Mouse (Mus musculus): ENCODE measurements around the gene Id3. TPM values are rescaled to one million over a fixed set of nuclear protein-coding genes. Genes with fewer than 3 reads are reported as not detected.

Gene Id3
- total and polyA plus RNA-seq, 3 experiments: 56.8 to 120 (median 58.8) TPM

- no peak overlapping the region for H3K9ac ChIP-seq (ENCODE audit: low read depth, low read length)
- no peaks in the 10 kb centered on the region for H3K79me2 ChIP-seq (replicated peaks; ENCODE audit: control insufficient read depth, insufficient read depth, low read length)
- no peak overlapping the region for H3K4me3 ChIP-seq
- no peaks in the 10 kb centered on the region for H3K4me1 ChIP-seq (ENCODE audit: control insufficient read depth, insufficient read depth, low read length)
- H3K27me3 ChIP-seq (ENCODE audit: control insufficient read depth, insufficient read depth, low read length): no peaks in the 10 kb centered on the region
- H3K27ac ChIP-seq: no peak overlapping the region
- 80% methylated on average over 10 of the region's 10 CpGs for WGBS
- no peak for DNase-seq
- H3K36me3 ChIP-seq (ENCODE audit: control insufficient read depth, insufficient read depth, low read length): no peaks in the 10 kb centered on the region
- TF ChIP-seq EP300 (IDR thresholded peaks at IDR 0.05; ENCODE audit: insufficient read depth, low read depth, low read length): no peak
- TF ChIP-seq CTCF (IDR thresholded peaks at IDR 0.05): no peak
- TF ChIP-seq POLR2A (IDR thresholded peaks at IDR 0.05; ENCODE audit: insufficient read depth, low read depth, low read length): no peak
- intact Hi-C loops (cut with DNase I): no loop called here
These were observed 33.1 kb upstream of the Id3 start for GRCm38 (mm10) chr4:136109941-136110900.

- H3K4me3 ChIP-seq: no peak overlapping the region
- H3K36me3 ChIP-seq (ENCODE audit: control insufficient read depth, insufficient read depth, low read length): no peaks in the 10 kb centered on the region
- TF ChIP-seq EP300 (IDR thresholded peaks at IDR 0.05; ENCODE audit: insufficient read depth, low read depth, low read length): no peak
- TF ChIP-seq CTCF (IDR thresholded peaks at IDR 0.05): no peak
- TF ChIP-seq POLR2A (IDR thresholded peaks at IDR 0.05; ENCODE audit: insufficient read depth, low read depth, low read length): no peak
- no peak overlapping the region for H3K9ac ChIP-seq (ENCODE audit: low read depth, low read length)
- H3K4me1 ChIP-seq (ENCODE audit: control insufficient read depth, insufficient read depth, low read length): peaks cover 6% of the 10 kb centered on the region; the same call in 1 of the 2 replicates
- DNase-seq: no peak
- intact Hi-C loops (cut with DNase I): no loop called here
- H3K27me3 ChIP-seq (ENCODE audit: control insufficient read depth, insufficient read depth, low read length): no peaks in the 10 kb centered on the region
- 78% methylated on average over 5 of the region's 5 CpGs for WGBS
- no peak overlapping the region for H3K27ac ChIP-seq
- H3K79me2 ChIP-seq (replicated peaks; ENCODE audit: control insufficient read depth, insufficient read depth, low read length): no peaks in the 10 kb centered on the region
These were observed 31.0 kb upstream of the Id3 start for GRCm38 (mm10) chr4:136112344-136112743.

GRCm38 (mm10) chr4:136114747-136115146 is 28.6 kb upstream of the Id3 start:
- intact Hi-C loops (cut with DNase I): loop anchor here (5.0 kb wide), 1 partner anchor 42 kb away; no protein-coding TSS in a partner anchor
- Histone ChIP-seq H3K27me3 (ENCODE audit: control insufficient read depth, insufficient read depth, low read length) (no peaks in the 10 kb centered on the region), H3K36me3 (ENCODE audit: control insufficient read depth, insufficient read depth, low read length) (no peaks in the 10 kb centered on the region), H3K4me1 (ENCODE audit: control insufficient read depth, insufficient read depth, low read length) (peaks cover 7% of the 10 kb centered on the region; the same call in 1 of the 2 replicates), H3K9ac (ENCODE audit: low read depth, low read length) (no peak overlapping the region), H3K79me2 (replicated peaks; ENCODE audit: control insufficient read depth, insufficient read depth, low read length) (no peaks in the 10 kb centered on the region), H3K4me3 (no peak overlapping the region), H3K27ac (no peak overlapping the region)
- no peak for DNase-seq
- 85% methylated on average over 5 of the region's 5 CpGs for WGBS
- TF ChIP-seq CTCF (IDR thresholded peaks at IDR 0.05) (no peak), POLR2A (IDR thresholded peaks at IDR 0.05; ENCODE audit: insufficient read depth, low read depth, low read length) (no peak), EP300 (IDR thresholded peaks at IDR 0.05; ENCODE audit: insufficient read depth, low read depth, low read length) (no peak)

- no peaks in the 10 kb centered on the region for H3K36me3 ChIP-seq (ENCODE audit: control insufficient read depth, insufficient read depth, low read length)
- H3K4me3 ChIP-seq: no peak overlapping the region
- peak; percentile 72 to 80 for DNase-seq
- TF ChIP-seq CTCF (IDR thresholded peaks at IDR 0.05) (no peak), EP300 (IDR thresholded peaks at IDR 0.05; ENCODE audit: insufficient read depth, low read depth, low read length) (0 out of 2 replicates have a peak, but pooled peaks have one; percentile 49), POLR2A (IDR thresholded peaks at IDR 0.05; ENCODE audit: insufficient read depth, low read depth, low read length) (peak; percentile 74)
- H3K79me2 ChIP-seq (replicated peaks; ENCODE audit: control insufficient read depth, insufficient read depth, low read length): no peaks in the 10 kb centered on the region
- peaks cover 8% of the 10 kb centered on the region; the same call in 1 of the 2 replicates for H3K4me1 ChIP-seq (ENCODE audit: control insufficient read depth, insufficient read depth, low read length)
- 11% methylated on average over 13 of the region's 13 CpGs for WGBS
- intact Hi-C loops (cut with DNase I): loop anchor here (5.0 kb wide), 1 partner anchor 45 kb away; no protein-coding TSS in a partner anchor
- H3K27me3 ChIP-seq (ENCODE audit: control insufficient read depth, insufficient read depth, low read length): no peaks in the 10 kb centered on the region
- H3K9ac ChIP-seq (ENCODE audit: low read depth, low read length): peak overlapping the region; percentile 25; the same call in 1 of the 2 replicates
- peak overlapping the region; percentile 68 for H3K27ac ChIP-seq
These were observed 26.3 kb upstream of the Id3 start for GRCm38 (mm10) chr4:136117022-136117421.

GRCm38 (mm10) chr4:136120041-136120440 is 23.3 kb upstream of the Id3 start:
- no peaks in the 10 kb centered on the region for H3K36me3 ChIP-seq (ENCODE audit: control insufficient read depth, insufficient read depth, low read length)
- no peaks in the 10 kb centered on the region for H3K27me3 ChIP-seq (ENCODE audit: control insufficient read depth, insufficient read depth, low read length)
- TF ChIP-seq EP300 (IDR thresholded peaks at IDR 0.05; ENCODE audit: insufficient read depth, low read depth, low read length) (no peak), CTCF (IDR thresholded peaks at IDR 0.05) (no peak), POLR2A (IDR thresholded peaks at IDR 0.05; ENCODE audit: insufficient read depth, low read depth, low read length) (no peak)
- no peak overlapping the region for H3K9ac ChIP-seq (ENCODE audit: low read depth, low read length)
- H3K79me2 ChIP-seq (replicated peaks; ENCODE audit: control insufficient read depth, insufficient read depth, low read length): no peaks in the 10 kb centered on the region
- no peak overlapping the region for H3K4me3 ChIP-seq
- no peak overlapping the region; the same call in 1 of the 2 replicates for H3K27ac ChIP-seq
- H3K4me1 ChIP-seq (ENCODE audit: control insufficient read depth, insufficient read depth, low read length): peaks cover 17% of the 10 kb centered on the region
- DNase-seq: peak in 1 of 2 experiments; percentile 39
- intact Hi-C loops (cut with DNase I): no loop called here
- WGBS: 18% methylated on average over 16 of the region's 16 CpGs

GRCm38 (mm10) chr4:136121158-136121557 is 22.1 kb upstream of the Id3 start:
- 92% methylated on average over 3 of the region's 3 CpGs for WGBS
- Histone ChIP-seq H3K79me2 (replicated peaks; ENCODE audit: control insufficient read depth, insufficient read depth, low read length) (no peaks in the 10 kb centered on the region), H3K27me3 (ENCODE audit: control insufficient read depth, insufficient read depth, low read length) (no peaks in the 10 kb centered on the region), H3K4me3 (no peak overlapping the region), H3K9ac (ENCODE audit: low read depth, low read length) (no peak overlapping the region), H3K36me3 (ENCODE audit: control insufficient read depth, insufficient read depth, low read length) (no peaks in the 10 kb centered on the region), H3K4me1 (ENCODE audit: control insufficient read depth, insufficient read depth, low read length) (peaks cover 19% of the 10 kb centered on the region), H3K27ac (no peak overlapping the region; the same call in 1 of the 2 replicates)
- intact Hi-C loops (cut with DNase I): no loop called here
- DNase-seq: no peak
- no peak for TF ChIP-seq POLR2A (IDR thresholded peaks at IDR 0.05; ENCODE audit: insufficient read depth, low read depth, low read length)
- TF ChIP-seq CTCF (IDR thresholded peaks at IDR 0.05): no peak
- no peak for TF ChIP-seq EP300 (IDR thresholded peaks at IDR 0.05; ENCODE audit: insufficient read depth, low read depth, low read length)
